Mouse (Mus musculus) gastrocnemius, postnatal 25 days (tissue): ENCODE data around the gene Noxred1. TPM values are rescaled to one million over a fixed set of nuclear protein-coding genes. Genes with fewer than 3 reads are reported as not detected.
A peak's percentile ranks its signal among the peaks of the same experiment; 100 is the strongest.
"Not testable (repeated sequence)": the region's sequence is repeated elsewhere in the genome, so short reads cannot be mapped to it uniquely, and the experiment has no call there.

Experiments used
- DNase-seq: peaks from one replicate; pipeline ENCODE4 v3.0.0; 2022
- microRNA-seq, 2 experiments: library from miRNA; unstranded; fragments of <30 nt; microRNA quantifications; one replicate each; pipeline ENCODE4 v1.2.0; 2021; ENCODE audit warnings: borderline replicate concordance in 2 of 2
- total RNA-seq, 2 experiments: library from RNA; stranded (reverse); gene quantifications; 1 replicate in 1 of 2; 2 replicates in 1 of 2; pipeline ENCODE4 v1.2.3; 2021

Noxred1 gene
- total RNA-seq, 2 experiments from 2014 or later = 0.23 to 0.32 TPM

DNA sequence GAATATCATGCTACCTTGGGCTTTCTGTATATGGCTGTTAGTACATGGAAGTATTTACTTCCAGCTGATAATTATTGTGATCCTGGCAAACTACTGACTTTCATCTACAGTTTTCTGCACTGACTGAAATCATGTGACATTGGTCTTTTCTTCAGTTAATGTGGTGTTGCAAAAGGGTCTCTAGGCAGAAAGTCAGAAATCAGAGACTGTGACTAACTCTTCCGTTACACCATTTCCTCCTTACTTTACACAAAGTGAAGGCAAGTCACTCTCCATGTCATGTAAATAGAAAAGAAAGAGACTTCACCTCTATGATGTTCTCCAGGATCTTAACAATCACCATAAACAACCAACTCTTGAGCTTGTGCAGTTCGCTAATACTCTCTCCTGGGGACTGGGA, 8.9 kb downstream of the Noxred1 start:
- DNase-seq = no peak

- DNase-seq = no peak
Measured at GRCm38 (mm10) chr12:87226801-87227200, 11.7 kb downstream of the Noxred1 start.

- no peak for DNase-seq
Measured at GRCm38 (mm10) chr12:87224950-87225349, 13.6 kb downstream of the Noxred1 start.

DNA sequence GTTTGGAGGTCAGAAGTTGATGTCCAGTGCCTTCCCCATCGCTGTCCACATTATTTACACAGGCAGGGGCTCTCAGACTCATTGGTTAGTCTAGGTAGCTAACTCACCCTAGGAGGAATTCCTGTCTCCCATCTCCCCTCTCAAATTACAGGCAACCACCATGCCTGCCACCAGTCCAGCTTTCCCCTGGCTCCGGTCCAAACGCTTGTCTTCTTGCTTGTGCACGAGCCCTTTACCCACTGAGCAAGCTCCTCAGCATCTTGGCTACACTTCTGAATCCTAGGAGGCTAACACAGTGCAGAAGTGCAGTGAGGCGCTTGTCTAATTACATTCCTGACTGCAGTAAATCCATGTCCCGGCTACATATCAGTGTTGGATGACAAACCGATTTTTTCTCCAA, 19.2 kb downstream of the Noxred1 start:
- no peak for DNase-seq

DNA sequence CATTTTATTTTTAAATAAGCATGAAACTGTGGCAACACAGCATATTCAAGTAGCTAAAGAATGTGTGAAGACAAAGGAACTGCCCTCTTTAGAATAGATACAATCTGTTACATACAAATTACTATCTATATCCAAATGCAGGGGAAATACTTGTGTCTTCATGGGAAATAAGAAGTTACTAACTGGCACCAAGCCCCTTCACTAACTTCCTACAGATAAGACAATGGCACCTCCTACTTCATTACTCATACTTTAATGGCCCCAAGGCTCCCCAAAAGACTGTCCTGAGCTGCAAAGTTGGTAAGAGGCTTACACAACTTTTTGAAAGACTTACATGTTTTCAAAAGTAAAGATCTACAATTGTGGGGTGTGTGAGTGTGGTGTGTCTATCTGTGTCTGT, 20.9 kb downstream of the Noxred1 start:
- DNase-seq = no peak

GRCm38 (mm10) chr12:87216053-87216452, 22.5 kb downstream of the Noxred1 start:
- no peak for DNase-seq

GRCm38 (mm10) chr12:87212844-87213606, 25.5 kb downstream of the Noxred1 start:
- DNase-seq = no peak

DNA sequence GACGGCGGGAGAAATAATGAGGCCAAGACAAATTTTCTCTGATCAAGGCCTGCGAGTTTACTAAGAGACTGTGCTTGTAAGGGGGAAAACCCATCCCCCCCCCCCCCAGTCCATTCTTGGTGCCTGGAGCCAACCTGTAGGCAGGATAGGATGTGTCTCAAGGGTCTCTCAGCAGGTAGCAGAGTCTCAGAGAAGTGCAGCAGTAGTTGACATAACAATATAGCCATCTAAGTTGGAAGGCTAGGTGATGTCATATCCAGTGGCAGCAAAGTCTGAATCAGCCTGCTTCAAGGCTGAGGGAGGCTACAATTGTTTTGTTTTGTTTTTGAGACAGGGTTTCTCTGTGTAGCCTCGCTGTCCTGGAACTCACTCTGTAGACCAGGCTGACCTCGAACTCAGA, 32.7 kb downstream of the Noxred1 start:
- not testable (repeated sequence) for DNase-seq

DNA sequence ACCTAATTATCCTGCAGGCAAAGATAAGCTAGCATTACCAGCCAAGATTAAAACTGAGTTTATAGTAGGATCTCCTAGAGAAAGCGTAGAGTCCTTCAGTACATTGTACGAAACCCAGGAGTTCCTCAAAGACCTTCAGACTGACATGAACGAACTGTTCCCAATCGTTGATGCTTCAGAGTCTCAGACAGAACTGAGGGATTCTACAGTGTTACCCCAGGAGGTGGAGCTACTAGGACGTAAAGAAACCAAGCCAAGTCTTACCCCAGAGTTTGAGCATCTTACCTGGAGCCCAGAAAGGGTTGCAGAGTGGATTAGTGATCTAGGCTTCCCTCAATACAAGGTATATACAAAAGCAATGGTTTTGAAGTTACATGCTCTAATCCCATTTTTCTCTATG, 36.8 kb downstream of the Noxred1 start:
- DNase-seq = no peak

GRCm38 (mm10) chr12:87199973-87200586, 38.5 kb downstream of the Noxred1 start, which contains the start of gene Tmed8:
TSS of gene Tmed8 (minus strand) at chr12:87200454.
- peak; percentile 76 for DNase-seq

DNA sequence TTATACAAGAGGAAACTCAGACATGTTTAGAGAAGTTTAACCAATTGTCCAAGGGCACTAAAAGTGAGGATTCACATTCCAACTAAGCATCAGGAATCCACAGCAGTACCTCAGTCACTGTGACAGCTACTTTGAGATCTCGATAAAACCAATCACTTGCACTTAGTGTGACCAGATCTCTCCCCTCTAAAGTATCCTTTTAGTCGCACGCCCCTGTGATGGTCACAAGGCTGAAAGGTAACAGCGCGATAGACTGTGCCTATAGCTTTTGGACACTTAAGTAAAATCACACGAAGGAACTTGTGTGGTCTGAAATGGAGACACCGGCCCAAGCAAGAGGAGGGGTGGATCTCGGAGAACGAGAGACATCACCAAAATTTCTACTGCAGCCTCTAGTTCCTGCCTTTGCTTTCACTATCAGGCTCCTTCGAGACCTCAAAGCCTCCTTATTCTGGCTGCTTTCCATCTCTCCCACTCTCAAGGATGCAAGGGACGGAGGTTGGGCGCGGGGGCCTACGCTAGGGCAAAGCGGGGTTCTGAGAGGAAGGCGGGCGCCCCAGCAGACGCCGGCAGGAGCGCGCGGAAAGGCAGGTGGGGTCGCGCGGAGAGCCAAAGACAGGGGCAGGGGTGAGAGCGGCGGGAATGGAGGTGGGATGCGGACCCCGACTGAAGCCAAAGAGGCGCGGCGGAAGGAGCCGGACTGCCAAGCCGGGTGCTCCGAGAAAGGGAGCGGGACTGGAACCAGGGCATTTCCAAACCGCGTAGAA, 39.1 kb downstream of the Noxred1 start, which contains the start of gene Samd15:
Gene Samd15, plus strand, starts transcription at position 518 of the 767 bp plus-strand sequence.
- peak; percentile 19 for DNase-seq

DNA sequence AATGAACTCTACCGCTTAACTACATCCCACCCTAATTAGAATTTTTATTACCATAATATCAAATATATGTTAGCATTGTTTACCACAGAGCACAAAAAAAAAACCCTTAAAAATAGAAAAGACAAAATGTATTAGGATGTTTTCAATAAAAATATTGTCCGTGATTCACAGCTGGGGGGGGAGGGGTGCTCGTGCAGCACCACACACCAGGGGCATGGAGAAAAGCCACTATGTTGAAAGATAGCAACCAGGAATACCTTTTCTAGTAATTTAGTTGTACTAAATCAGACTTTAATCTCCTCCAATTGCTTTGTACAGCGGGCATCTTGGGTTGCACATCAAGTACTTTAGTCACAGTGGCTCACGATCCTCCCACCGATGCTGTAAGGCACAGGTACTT, 39.7 kb downstream of the Noxred1 start:
- no peak for DNase-seq

DNA sequence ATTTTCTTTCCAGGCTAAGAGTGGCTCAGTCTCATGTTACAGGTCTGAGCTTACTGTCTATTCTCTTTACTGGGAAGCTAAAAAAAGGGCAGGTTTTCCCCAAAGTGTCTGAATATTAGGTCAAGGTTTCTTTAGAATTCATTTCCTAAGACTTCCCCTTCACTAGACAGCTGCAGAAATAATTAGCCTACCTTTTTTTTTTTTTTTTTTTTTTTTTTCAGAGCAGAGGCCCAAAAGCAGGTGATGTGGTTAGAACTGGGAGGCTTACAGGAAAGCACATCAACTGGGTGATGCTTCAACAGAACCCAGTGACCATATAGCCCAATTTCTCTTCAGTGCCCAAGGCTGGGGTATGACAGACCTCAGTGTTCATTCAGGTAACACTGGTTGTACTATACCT, 42.2 kb downstream of the Noxred1 start:
- no peak for DNase-seq

- no peak for DNase-seq
Measured at GRCm38 (mm10) chr12:87195069-87195468, 43.5 kb downstream of the Noxred1 start.

DNA sequence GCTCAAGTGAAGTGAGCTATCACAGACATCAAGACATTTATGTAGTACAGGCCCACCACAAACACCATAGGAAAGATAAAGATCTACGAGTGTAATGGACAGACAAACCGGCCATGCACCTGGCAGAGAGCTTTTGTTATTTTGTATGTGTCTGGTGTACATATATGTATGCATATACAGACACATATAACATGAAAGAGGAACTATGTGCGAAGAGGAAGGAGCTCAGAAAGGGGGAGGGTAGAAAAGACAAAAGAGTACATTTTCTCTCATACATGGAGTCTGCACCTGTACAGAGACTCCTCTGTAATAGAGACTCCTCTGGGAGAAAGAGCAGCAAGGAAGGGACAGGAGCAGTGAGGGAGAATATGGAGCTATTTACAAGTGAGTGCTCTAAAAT, 45.5 kb downstream of the Noxred1 start:
- DNase-seq = no peak

DNA sequence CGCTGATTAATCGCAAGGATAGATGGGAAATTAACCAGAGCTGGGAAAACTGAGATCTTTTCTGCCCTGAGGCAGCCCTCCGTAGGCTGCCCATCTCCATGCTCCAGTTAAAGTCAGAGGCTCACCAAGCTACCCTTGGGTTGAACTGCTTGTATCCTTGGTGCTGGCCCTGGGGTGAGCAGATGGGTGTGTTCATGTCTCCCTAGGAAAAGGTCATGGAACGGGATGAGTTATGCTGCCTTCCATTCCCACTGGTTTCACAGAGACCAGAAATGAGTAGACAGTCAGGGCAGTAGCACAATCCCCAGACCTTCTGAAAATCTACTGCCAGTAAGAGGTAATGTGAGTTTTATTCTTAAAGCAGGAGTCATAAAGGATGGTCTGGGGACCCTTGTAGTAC, 60.9 kb downstream of the Noxred1 start:
- DNase-seq = no peak

DNA sequence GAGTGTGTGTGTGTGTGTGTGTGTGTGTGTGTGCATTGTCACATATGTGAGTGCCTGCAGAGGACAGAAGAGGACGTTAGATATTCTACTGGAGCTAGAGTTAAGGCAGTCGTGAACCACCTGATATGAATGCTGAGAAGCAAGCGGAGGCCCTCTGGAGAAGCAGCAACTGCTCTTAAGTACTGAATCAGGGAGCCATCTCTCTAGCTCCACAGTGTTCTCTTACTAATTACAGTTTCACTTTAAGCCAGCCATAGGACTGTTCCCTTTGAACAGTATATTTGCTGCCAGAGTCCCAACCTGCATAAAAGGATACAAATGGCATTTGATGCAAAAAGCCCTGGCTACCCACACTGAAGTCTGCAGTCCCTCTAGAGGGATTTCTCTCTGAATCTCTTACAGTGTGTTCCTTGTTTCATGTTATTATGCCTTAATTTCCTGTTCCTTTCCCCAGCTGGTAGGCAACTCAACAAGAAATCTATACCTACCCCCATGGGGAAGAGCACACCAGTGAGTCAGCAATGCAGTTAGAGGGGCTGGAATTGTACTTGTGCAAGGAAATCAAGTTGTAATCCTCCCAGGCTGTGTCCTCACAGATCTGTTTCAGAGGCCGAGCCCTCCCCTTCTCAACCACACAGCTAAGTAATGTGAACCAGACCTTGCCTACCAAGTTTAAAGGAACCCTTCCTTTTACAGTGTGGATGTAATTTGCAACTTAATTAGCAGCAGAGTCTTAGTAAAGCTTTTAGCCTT, 63.2 kb downstream of the Noxred1 start:
- DNase-seq = no peak

Small RNAs within 50 kb of the gene (microRNA-seq; reads per million reads assigned to microRNA genes)
- 0 reads per million in 2 experiments for gene Gm47293

Other genes with a start within 250 kb of the Noxred1 start
- gene Zdhhc22, start 248.3 kb downstream of the Noxred1 start, total RNA-seq = not detected
- gene Tmem63c, start 217.4 kb downstream of the Noxred1 start, total RNA-seq = not detected
- under 1 TPM; 0.23 to 0.29 TPM for gene Ngb, start 136.2 kb downstream of the Noxred1 start, total RNA-seq
- gene Gstz1, start 91.6 kb downstream of the Noxred1 start, total RNA-seq = 10 to 100 TPM; 31.4 to 40.5 TPM
- 1 to 10 TPM; 4.7 to 5.0 TPM for gene Pomt2, start 90.8 kb downstream of the Noxred1 start, total RNA-seq
- gene Samd15, start 39.0 kb downstream of the Noxred1 start, total RNA-seq = not detected
- 1 to 10 TPM; 1.6 to 1.8 TPM for gene Tmed8, start 38.3 kb downstream of the Noxred1 start, total RNA-seq
- gene Vipas39, start 27.5 kb upstream of the Noxred1 start, total RNA-seq = 10 to 100 TPM in 1 of 2 experiments, 1 to 10 TPM in 1; 8.0 to 10.2 TPM
- 100 to 1,000 TPM; 126 to 141 TPM for gene Ahsa1, start 27.7 kb upstream of the Noxred1 start, total RNA-seq
- not detected for gene Ism2, start 61.0 kb upstream of the Noxred1 start, total RNA-seq
- 10 to 100 TPM; 10.3 to 11.4 TPM for gene Sptlc2, start 149.6 kb upstream of the Noxred1 start, total RNA-seq
- gene Slirp, start 205.2 kb upstream of the Noxred1 start, total RNA-seq = 100 to 1,000 TPM; 135 to 140 TPM
- gene Alkbh1, start 205.3 kb upstream of the Noxred1 start, total RNA-seq = 1 to 10 TPM; 4.2 to 5.1 TPM
- gene Snw1, start 233.5 kb upstream of the Noxred1 start, total RNA-seq = 10 to 100 TPM; 38.1 to 43.6 TPM